Mouse (Mus musculus) C2C12 (cell line): ENCODE measurements at regions not wholly inside any gene's neighbourhood (a gene's known extent, or its start where the extent isn't known, plus 50 kb on each side); places are given as distances from the start of the nearest gene placed in this dataset.

Experiments used
- H3K27me3 ChIP-seq: one replicate; pipeline ENCODE4 v1.6.1; 2011; ENCODE audit not compliant: control insufficient read depth, insufficient read depth, insufficient read length
- H3K36me3 ChIP-seq: one replicate; pipeline ENCODE4 v1.6.1; 2011; ENCODE audit not compliant: control insufficient read depth, insufficient read depth
- H3K4me3 ChIP-seq: one replicate; pipeline ENCODE4 v1.5.1; 2011; ENCODE audit warnings: mild to moderate bottlenecking, control low read depth; ENCODE audit not compliant: poor library complexity, insufficient read depth, severe bottlenecking
- H3K79me2 ChIP-seq: one replicate; pipeline ENCODE4 v1.6.1; 2011; ENCODE audit not compliant: control insufficient read depth, insufficient read depth
- H3K79me3 ChIP-seq: one replicate; pipeline ENCODE4 v1.6.1; 2011; ENCODE audit warnings: low read depth, control low read depth
- H3ac ChIP-seq: one replicate; pipeline ENCODE3; 2011; ENCODE audit warnings: low read depth; ENCODE audit not compliant: control insufficient read depth, insufficient read length
- CEBPB ChIP-seq: IDR thresholded peaks from one replicate; pipeline ENCODE4 v1.6.1; 2011; ENCODE audit warnings: low read depth, mild to moderate bottlenecking, control low read depth, moderate library complexity
- CTCF ChIP-seq: IDR thresholded peaks from one replicate; pipeline ENCODE4 v1.5.1; 2011; ENCODE audit not compliant: control insufficient read depth, insufficient read depth, insufficient read length
- FOSL1 ChIP-seq: IDR thresholded peaks from one replicate; pipeline ENCODE4 v1.8.0; 2011; ENCODE audit warnings: mild to moderate bottlenecking, low read length; ENCODE audit not compliant: poor library complexity, insufficient read depth, severe bottlenecking
- MAX ChIP-seq: IDR thresholded peaks from one replicate; pipeline ENCODE4 v1.6.1; 2011; ENCODE audit warnings: mild to moderate bottlenecking, control low read depth
- MYOD1 ChIP-seq: IDR thresholded peaks from one replicate; pipeline ENCODE4 v1.6.1; 2011; ENCODE audit warnings: low read depth; ENCODE audit not compliant: control insufficient read depth, insufficient read length
- MYOG ChIP-seq: IDR thresholded peaks from one replicate; pipeline ENCODE4 v1.6.1; 2011; ENCODE audit not compliant: control insufficient read depth, insufficient read length; ENCODE audit errors: extremely low read depth
- USF1 ChIP-seq: IDR thresholded peaks from one replicate; pipeline ENCODE4 v1.6.1; 2011; ENCODE audit warnings: low read depth, mild to moderate bottlenecking, control low read depth, moderate library complexity

- Histone ChIP-seq H3K79me2 (no peaks in the 10 kb centered on the region), H3ac (no peak overlapping the region), H3K79me3 (no peaks in the 10 kb centered on the region), H3K4me3 (no peak overlapping the region), H3K27me3 (no peaks in the 10 kb centered on the region), H3K36me3 (no peaks in the 10 kb centered on the region)
- TF ChIP-seq MAX, result no peak
- TF ChIP-seq MYOG, result no peak
- no peak for TF ChIP-seq MYOD1
- peak; percentile 72 for TF ChIP-seq CEBPB
- no peak for TF ChIP-seq CTCF
- TF ChIP-seq FOSL1, result no peak
These were observed 224.3 kb upstream of the Pot1a start for GRCm38 (mm10) chr6:26033392-26033791.

GRCm38 (mm10) chr6:26015388-26015787 is 206.3 kb upstream of the Pot1a start:
- no peaks in the 10 kb centered on the region for H3K36me3 ChIP-seq
- no peak overlapping the region for H3ac ChIP-seq
- H3K4me3 ChIP-seq, result no peak overlapping the region
- no peaks in the 10 kb centered on the region for H3K27me3 ChIP-seq
- H3K79me2 ChIP-seq, result no peaks in the 10 kb centered on the region
- no peaks in the 10 kb centered on the region for H3K79me3 ChIP-seq
- TF ChIP-seq MYOG, result no peak
- TF ChIP-seq USF1, result no peak
- TF ChIP-seq MYOD1, result no peak
- no peak for TF ChIP-seq FOSL1
- no peak for TF ChIP-seq MAX
- TF ChIP-seq CTCF, result no peak
- TF ChIP-seq CEBPB, result no peak

GRCm38 (mm10) chr6:25994044-25994443 is 185.0 kb upstream of the Pot1a start:
- no peaks in the 10 kb centered on the region for H3K27me3 ChIP-seq
- no peak for TF ChIP-seq MYOG
- TF ChIP-seq CEBPB, result no peak
- no peak for TF ChIP-seq USF1
- no peak for TF ChIP-seq MAX
- no peak for TF ChIP-seq MYOD1
- TF ChIP-seq CTCF, result no peak
- TF ChIP-seq FOSL1, result no peak
- no peaks in the 10 kb centered on the region for H3K79me3 ChIP-seq
- H3K36me3 ChIP-seq, result no peaks in the 10 kb centered on the region
- H3K4me3 ChIP-seq, result no peak overlapping the region
- H3ac ChIP-seq, result no peak overlapping the region
- no peaks in the 10 kb centered on the region for H3K79me2 ChIP-seq

DNA sequence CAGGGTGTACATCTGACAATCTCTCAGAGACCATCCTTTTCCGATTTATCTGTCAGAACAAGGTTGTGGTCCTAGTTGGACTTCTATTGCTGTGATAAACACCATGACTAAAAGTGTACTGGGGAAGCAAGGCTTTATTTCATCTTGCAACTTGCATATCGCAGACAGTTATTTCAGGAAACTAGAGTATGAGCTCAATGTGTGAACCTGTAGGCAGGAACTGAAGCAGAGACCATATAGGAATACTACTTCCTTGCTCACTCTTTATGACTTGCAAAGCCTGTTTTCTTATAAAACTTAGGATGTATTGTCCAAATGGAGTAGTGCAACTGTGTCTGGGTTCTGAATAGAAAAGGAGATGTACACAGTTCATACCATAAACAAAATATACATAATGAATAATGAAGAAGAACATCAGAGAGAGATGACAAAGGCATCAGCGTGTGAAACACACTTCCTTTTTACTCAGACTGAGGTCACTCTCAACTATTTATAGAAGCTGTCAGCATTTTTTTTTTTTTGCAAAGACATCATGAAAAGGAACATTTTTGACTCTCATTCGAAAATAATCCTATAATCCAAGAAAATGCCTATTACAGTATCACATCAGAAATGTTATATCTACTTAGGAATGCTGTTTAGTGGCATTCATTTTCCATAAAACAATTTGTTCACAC is 169.3 kb upstream of the Pot1a start:
- no peaks in the 10 kb centered on the region for H3K79me3 ChIP-seq
- no peaks in the 10 kb centered on the region for H3K27me3 ChIP-seq
- H3K4me3 ChIP-seq, result no peak overlapping the region
- H3ac ChIP-seq, result no peak overlapping the region
- H3K79me2 ChIP-seq, result no peaks in the 10 kb centered on the region
- H3K36me3 ChIP-seq, result no peaks in the 10 kb centered on the region
- TF ChIP-seq MYOG (no peak), MAX (no peak), FOSL1 (no peak), CEBPB (no peak), MYOD1 (no peak), USF1 (no peak)

- H3K36me3 ChIP-seq, result no peaks in the 10 kb centered on the region
- no peak overlapping the region for H3K4me3 ChIP-seq
- TF ChIP-seq CTCF, result no peak
- TF ChIP-seq MYOG, result no peak
- no peak for TF ChIP-seq MAX
- TF ChIP-seq CEBPB, result no peak
- no peak for TF ChIP-seq USF1
- no peak for TF ChIP-seq FOSL1
- TF ChIP-seq MYOD1, result no peak
- no peaks in the 10 kb centered on the region for H3K27me3 ChIP-seq
- no peaks in the 10 kb centered on the region for H3K79me2 ChIP-seq
- no peaks in the 10 kb centered on the region for H3K79me3 ChIP-seq
- H3ac ChIP-seq, result no peak overlapping the region
These were observed 156.4 kb upstream of the Pot1a start for GRCm38 (mm10) chr6:25965452-25965851.

DNA sequence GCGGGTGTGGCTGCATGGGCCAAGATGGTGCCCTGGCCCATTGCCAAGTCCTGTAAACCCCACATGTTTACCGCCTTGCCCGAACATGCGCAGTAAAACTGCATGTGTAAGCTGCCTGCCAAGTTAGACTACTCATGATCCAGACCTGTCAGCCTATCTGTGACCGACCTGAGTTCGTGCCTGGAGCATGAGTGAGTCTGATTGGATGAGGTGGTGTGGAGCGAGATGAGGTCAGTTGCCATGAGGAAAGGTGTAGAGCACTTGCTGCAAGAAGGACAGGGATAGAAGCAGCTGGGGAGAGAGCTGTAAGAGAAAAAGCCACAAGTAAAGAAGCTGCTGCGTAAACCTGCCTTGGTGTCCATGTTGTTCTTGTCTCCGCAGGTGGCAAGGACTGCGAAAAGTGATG is 122.1 kb upstream of the Pot1a start:
- no peaks in the 10 kb centered on the region for H3K79me3 ChIP-seq

More for the DNA sequence above, 122.1 kb upstream of the Pot1a start:
- no peak for TF ChIP-seq FOSL1
- no peak for TF ChIP-seq CTCF
- no peak for TF ChIP-seq CEBPB
- no peak for TF ChIP-seq MAX
- TF ChIP-seq USF1, result no peak
- TF ChIP-seq MYOG, result no peak
- TF ChIP-seq MYOD1, result no peak
- no peak overlapping the region for H3ac ChIP-seq
- no peaks in the 10 kb centered on the region for H3K79me2 ChIP-seq
- no peak overlapping the region for H3K4me3 ChIP-seq
- H3K36me3 ChIP-seq, result no peaks in the 10 kb centered on the region
- H3K27me3 ChIP-seq, result no peaks in the 10 kb centered on the region
